Mouse (Mus musculus): Measurements from ENCODE around the gene Popdc2. TPM values are rescaled to one million over a fixed set of nuclear protein-coding genes. Genes with fewer than 3 reads are reported as not detected.

Popdc2 gene
- total and polyA plus RNA-seq, 3 experiments = 17.5 to 45.4 TPM; not detected in 1

- no peak for TF ChIP-seq E2F4 (IDR thresholded peaks at IDR 0.05; ENCODE audit: borderline replicate concordance, low read depth, low read length)
- TF ChIP-seq ZMIZ1 (IDR thresholded peaks at IDR 0.05; ENCODE audit: low read depth, low read length) = no peak
- TF ChIP-seq POLR2A (IDR thresholded peaks at IDR 0.05; ENCODE audit: control insufficient read depth in 1 of 2, insufficient read depth in 1 of 2, low read depth in 1 of 2, low read length in 2 of 2, poor library complexity in 1 of 2) = no peak; a peak in 1 of 4 replicates
- no peak for TF ChIP-seq CHD2 (IDR thresholded peaks at IDR 0.05; ENCODE audit: low read length)
- no peak for TF ChIP-seq MYB (IDR thresholded peaks at IDR 0.05; ENCODE audit: low read depth, low read length)
- no peak; the same call in 1 of the 2 replicates for TF ChIP-seq ZC3H11A (IDR thresholded peaks at IDR 0.05; ENCODE audit: low read depth, low read length)
- TF ChIP-seq ZNF384 (IDR thresholded peaks at IDR 0.05; ENCODE audit: low read depth, low read length) = no peak
- no peak for TF ChIP-seq KAT2A (conservative IDR thresholded peaks at IDR 0.05; ENCODE audit: low read depth, low read length)
- peak; percentile 56 to 73 for TF ChIP-seq EP300 (IDR thresholded peaks at IDR 0.05; ENCODE audit: low read depth in 1 of 2, low read length in 2 of 2)
- peak; percentile 95 for TF ChIP-seq ETS1 (IDR thresholded peaks at IDR 0.05; ENCODE audit: low read depth, low read length)
- no peak for TF ChIP-seq JUND (IDR thresholded peaks at IDR 0.05; ENCODE audit: low read depth, low read length)
- TF ChIP-seq UBTF (IDR thresholded peaks at IDR 0.05; ENCODE audit: borderline replicate concordance, insufficient read depth, low read depth, low read length) = no peak
- TF ChIP-seq GABPA (IDR thresholded peaks at IDR 0.05; ENCODE audit: low read depth, low read length) = no peak
Observed at GRCm38 (mm10) chr16:38354185-38354913, 7.7 kb upstream of the Popdc2 start (continued).

DNA sequence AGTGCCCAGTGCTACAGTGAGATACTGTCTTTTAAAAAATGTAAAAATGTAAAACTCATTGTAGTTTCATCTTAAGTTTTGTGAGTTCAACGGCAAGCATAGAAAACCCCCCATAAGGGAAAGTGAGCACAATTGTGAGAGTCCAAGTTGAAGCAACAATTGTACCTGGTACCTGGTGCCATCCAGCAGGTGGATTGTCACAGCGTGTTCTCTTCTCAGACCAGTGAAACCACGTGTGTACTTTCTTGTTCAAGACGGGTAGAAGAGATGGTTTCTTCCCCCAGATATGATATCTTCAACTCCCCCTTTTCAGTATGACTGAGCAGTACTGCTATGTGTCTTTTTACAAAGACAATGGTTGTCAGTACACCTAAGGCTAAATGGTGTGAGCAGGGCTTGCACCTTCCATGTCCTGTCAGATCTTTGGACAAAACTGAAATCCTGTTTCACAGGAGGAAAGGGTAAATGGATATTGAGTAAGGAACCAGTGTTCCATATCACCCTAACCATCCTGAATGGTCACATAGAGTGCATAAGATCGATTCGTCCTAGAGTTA lies 3.7 kb upstream of the Popdc2 start:
- Histone ChIP-seq H3K4me3 (ENCODE audit: control insufficient read depth in 1 of 2, insufficient read depth in 1 of 2, low read depth in 2 of 2, low read length in 2 of 2) (no peak overlapping the region), H3K9me3 (replicated peaks; ENCODE audit: insufficient read depth, low read length) (no peaks in the 10 kb centered on the region), H3K9ac (ENCODE audit: control insufficient read depth, low read depth, low read length, poor library complexity, severe bottlenecking) (no peak overlapping the region), H3K4me1 (ENCODE audit: control insufficient read depth in 1 of 2, insufficient read depth in 2 of 2, low read length in 2 of 2) (peaks cover 30 to 36% of the 10 kb centered on the region in 2 experiments), H3K27ac (ENCODE audit: control insufficient read depth, low read depth, low read length) (no peak overlapping the region), H3K36me3 (ENCODE audit: control insufficient read depth in 1 of 2, insufficient read depth in 2 of 2, low read length in 2 of 2) (peaks cover 0 to 39% of the 10 kb centered on the region in 2 experiments; a peak in 2 of 4 replicates), H3K79me2 (ENCODE audit: control insufficient read depth, insufficient read depth, low read length, poor library complexity) (no peaks in the 10 kb centered on the region), H3K27me3 (ENCODE audit: control insufficient read depth in 1 of 2, insufficient read depth in 2 of 2, low read length in 2 of 2) (no peaks in the 10 kb centered on the region)
- no peak for TF ChIP-seq ZKSCAN1 (IDR thresholded peaks at IDR 0.05; ENCODE audit: low read depth, low read length)
- no peak for TF ChIP-seq NELFE (IDR thresholded peaks at IDR 0.05; ENCODE audit: low read depth, low read length)
- TF ChIP-seq HCFC1 (IDR thresholded peaks at IDR 0.05; ENCODE audit: low read depth, low read length) = no peak
- no peak for TF ChIP-seq USF1 (IDR thresholded peaks at IDR 0.05; ENCODE audit: low read depth, low read length)
- TF ChIP-seq RCOR1 (IDR thresholded peaks at IDR 0.05; ENCODE audit: low read depth, low read length) = no peak
- no peak for TF ChIP-seq RAD21 (IDR thresholded peaks at IDR 0.05; ENCODE audit: low read depth, low read length)
- TF ChIP-seq USF2 (IDR thresholded peaks at IDR 0.05; ENCODE audit: borderline replicate concordance in 1 of 2, insufficient read depth in 1 of 2, low read depth in 1 of 2, low read length in 2 of 2) = no peak
- no peak for DNase-seq (ENCODE audit: low read depth, low spot score)
